Mouse (Mus musculus) R1 (cell line): ENCODE results near the gene Gm32742.
"Not testable (repeated sequence)": the region's sequence is repeated elsewhere in the genome, so short reads cannot be mapped to it uniquely, and the experiment has no call there.

Experiments used
- DNase-seq: peaks from one replicate; pipeline ENCODE4 v3.0.0-alpha.2; 2018; ENCODE audit warnings: low read depth, low spot score

Gm32742 gene

DNA sequence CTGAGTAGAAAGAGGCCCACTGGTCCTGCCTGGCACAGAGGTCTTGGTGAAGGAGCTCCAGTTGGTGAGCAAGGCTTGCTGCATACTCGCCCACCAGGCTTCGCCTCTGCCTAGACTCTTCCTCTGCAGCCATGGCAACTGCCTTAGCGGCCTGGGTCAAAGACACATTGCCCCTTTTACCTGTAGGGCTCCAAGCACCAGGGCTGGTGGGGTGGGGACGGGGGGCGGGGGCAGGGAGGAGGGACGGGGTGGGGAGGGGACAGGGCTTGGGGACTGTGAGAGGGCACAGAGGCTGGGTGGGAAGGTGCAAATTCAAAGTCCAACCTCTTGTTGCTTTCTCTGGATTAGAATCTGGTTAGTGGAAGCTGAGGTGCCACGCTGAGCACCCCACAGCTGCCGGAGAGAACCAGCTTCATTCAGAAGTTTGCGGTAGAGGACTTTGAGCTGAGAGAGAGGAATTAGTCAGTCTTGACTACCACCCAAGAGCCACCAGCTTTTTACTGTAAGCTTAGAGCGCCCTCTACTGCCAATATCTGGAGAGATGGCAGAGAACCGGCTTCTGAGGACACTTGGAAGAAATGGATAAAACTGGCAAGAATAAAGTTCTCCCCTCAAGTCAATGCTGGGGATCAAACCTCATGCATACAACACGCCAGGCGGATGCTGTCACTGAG, 13.1 kb downstream of the Gm32742 start:
- DNase-seq = peak; percentile 71

GRCm38 (mm10) chr9:51147294-51147693, 18.0 kb downstream of the Gm32742 start:
- DNase-seq = no peak

- no peak for DNase-seq
These were observed 18.8 kb downstream of the Gm32742 start for GRCm38 (mm10) chr9:51146496-51146895.

DNA sequence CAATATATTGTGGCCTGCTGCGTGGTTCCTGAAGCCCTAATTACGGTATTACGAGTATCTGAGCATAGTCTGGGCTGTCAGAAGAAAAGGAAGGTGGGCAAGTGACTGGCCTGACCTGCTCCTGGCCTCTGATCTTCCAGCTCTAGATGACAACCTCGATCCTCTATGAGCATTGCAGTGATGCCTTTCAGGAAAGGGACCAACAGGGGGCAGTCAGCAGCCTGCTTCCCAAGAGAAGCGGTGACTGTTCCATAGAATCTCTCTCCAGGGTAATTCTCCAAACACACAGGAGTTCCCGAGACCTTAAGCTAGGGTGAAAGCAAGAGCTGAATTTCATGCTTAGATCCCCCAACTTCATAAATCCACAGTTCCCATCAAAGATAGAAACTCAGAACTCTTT, 21.1 kb downstream of the Gm32742 start:
- no peak for DNase-seq

DNA sequence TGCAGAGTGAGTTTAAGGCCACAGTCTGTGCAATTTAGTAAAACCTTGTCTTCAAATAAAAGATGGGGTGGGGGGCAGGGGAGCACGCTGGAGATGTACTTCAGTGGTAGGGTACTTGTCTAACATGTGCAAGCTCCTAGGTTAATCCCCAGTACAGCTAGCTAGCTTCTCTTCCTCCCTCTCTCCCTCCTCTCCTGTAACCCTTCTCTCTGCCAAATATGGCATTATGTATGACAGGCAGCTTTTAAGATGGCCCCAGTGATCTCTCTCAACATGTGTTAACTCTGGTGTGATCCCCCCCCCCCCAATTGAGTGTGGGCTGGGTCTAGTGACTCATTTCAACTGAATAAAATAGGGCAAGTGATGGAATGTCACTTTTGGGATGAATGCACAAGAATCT, 21.9 kb downstream of the Gm32742 start:
- DNase-seq = no peak

DNA sequence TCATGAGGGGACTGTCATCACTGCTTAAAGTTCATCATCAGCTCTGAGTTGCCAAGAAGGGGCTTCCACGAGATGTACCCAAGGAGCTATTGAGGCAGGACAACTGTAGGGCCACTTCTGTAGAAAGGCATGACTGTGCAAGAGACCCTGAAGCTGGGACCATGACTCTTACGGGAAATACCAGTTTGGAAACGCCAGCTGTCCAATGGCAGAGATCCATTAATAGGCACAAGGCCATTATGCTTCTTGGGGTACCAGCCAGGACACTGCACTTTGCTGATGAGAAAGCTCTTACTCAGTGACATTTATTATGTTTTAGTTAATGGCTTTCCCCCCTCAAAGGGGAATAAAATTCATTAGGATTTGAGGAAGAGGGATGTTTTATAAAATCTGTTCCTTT, 24.6 kb downstream of the Gm32742 start:
- DNase-seq = no peak

- DNase-seq = not testable (repeated sequence)
These were observed 25.9 kb downstream of the Gm32742 start for GRCm38 (mm10) chr9:51139401-51139800.

DNA sequence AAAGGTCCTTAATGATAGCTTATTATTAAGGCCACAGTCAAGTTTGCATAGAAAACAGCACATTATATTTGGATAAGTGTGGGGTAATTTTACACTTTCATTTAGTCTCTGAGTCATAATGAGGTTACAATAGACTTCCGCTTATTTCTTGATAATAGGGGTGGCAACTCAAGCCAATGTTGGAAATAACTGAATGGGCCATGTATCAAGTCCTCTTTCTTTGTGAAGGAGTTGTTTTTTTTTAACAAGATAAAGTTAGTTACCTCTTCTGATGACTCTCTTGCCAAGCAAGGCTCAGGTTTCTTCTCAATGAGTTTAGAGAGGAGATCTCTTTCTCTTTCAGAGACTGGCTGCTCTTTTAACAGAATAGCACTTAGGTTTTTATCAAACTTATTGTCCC, 27.0 kb downstream of the Gm32742 start:
- DNase-seq = no peak

- no peak for DNase-seq
These were observed 27.5 kb downstream of the Gm32742 start for GRCm38 (mm10) chr9:51137836-51138235.

DNA sequence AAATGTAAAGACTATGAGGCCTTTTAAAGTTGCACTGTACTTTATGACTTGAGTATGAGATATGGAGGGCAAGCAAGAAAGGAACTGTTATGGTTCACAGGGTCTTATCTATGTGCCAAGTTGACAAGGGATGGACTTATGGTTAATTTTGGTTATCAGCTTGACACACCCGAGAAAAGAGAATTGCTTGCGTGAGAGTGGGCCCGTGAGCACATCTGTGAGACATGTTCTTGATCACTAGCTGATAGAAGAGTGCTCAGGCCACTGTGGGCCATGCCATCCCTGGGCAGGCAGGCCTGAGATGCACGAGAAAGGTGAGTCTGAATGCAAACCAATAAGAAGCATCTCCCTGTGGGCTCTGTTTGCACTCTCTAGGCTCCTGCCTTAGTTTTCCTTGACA, 27.9 kb downstream of the Gm32742 start:
- DNase-seq = no peak

DNA sequence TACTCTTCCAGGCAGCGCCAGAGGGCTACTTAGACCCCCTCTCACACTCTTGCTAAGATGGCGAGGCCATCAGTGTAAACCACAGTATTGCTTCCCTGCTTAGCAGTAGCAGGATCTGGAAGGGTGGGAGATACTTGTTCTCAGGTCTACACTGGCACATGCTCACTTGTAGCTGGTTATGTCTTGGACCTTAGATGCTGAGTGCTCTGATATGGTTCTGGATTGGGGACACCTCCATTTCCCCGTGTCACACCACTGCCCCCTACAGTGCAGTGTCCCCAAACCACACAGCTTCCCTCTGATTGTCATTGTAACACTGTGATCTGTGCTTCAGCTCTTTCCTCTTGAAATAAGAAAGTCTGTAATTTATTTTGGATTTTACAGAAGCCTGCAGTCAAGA, 28.3 kb downstream of the Gm32742 start:
- no peak for DNase-seq

- no peak for DNase-seq
These were observed 50.5 kb downstream of the Gm32742 start for GRCm38 (mm10) chr9:51114767-51115166.

DNA sequence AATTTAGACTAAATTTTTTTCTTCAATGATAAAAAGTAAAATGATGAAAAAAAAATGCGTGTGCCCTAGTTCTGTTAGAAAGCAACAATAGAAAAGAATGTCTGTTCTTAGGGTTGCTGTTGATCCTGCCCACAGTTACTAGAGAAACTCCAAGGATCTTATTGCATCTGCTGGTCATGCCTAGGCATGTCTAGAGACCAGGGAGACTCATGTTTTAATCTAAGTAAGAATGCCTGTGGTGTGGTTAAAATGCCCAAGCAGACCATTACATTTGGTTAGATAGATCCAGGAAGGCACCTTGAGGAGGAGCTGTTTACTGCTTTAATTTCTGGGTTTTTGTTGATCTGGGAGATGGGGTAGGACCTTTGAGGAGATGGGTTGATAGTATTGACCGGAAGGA, 59.6 kb downstream of the Gm32742 start:
- no peak for DNase-seq

GRCm38 (mm10) chr9:51103808-51104514, 61.4 kb downstream of the Gm32742 start:
- DNase-seq = peak; percentile 42

DNA sequence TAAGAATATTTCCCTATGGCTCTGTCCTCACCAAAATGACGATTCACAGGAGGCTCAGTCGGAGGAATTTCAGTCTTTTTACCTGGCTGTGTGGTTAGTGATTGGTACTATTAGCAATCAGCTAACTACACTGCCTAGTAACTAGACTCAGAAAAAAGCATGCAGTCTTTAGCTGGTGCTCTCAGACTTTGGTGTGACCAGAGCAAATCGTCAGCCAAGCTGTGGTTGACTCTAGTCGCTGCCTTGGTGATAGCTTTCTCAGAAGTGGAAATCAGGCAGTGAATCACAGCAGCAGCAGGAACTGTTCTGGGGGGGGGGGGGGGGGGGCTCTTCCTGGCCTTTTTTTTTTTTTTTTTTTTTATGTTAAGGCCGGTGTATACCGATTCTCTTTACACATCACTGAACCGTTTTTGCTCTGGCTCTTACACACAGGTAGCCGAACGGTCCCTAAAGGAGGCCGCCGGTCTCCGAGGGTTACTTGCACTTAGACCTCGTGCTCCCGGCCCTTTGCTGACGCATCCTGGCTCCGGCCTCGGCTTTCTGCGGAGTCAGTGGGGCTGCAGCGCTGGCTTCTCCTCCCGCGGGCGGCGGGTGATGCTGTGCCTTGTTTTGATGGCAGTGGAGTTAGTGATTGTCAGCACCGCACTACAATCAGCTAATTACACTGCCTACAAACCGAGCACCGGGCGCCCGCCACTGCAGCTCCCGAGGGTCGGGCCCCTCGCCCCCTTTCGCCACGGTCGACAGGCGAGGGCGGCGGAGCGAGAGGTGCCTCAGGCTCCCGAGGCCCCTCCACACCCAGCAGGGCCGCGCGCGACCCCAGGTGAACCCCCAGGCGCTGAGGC, 62.1 kb downstream of the Gm32742 start:
- DNase-seq = peak; percentile 52

DNA sequence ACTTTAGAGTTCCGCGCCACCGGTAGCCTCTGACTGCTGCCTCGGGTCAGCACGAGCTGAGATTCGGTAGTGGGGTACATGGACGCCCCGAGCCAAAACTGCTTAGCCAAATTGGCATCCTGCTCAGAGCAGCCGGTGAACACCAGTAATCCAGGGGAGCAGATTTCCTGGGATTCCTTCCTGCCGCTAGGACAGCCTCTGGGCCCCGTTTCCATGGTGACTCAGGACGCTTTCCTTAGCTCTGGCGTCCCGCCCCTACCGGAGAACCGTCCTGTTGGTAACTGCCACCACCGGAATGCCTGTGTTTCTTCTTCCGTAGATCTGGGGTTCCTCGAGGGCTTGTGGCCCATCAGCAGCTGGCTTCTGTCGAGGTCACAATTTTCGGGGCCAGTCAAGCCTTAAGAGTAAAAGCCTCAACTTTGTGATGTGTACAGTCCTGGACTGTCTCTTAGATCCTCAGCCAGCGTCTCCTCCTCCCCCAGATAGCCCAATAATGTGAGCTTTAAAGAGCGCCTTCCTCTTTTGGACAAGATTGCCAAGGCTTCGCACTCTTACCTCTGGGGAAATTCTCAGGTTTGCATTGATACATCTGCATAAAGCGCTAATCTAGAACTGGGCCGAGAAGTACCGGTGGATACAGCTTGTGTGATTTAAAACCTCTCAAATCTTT, 63.4 kb downstream of the Gm32742 start, which contains the start of gene 4833427G06Rik:
Gene 4833427G06Rik, minus strand, starts transcription at position 323 of the 670 bp plus-strand sequence.
- DNase-seq = peak; percentile 78

DNA sequence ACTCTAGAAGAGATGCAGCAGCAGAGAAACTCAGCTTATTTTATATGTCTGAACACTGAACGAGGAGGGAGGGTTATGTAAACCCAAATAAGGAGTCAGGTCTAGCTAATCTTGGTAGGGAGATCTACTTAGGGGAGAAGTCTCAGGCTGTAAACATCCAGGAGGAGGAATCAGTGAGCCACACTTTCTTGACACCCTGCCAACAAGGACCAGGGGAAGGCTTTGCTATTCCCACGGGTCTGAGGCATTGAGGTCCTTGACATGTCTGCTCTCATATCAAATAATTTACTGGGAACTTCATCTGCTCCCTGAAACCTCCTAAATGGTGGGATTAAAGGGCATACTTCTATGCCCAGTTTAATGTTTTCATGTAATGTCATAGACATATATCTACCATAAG, 69.0 kb downstream of the Gm32742 start:
- no peak for DNase-seq

DNA sequence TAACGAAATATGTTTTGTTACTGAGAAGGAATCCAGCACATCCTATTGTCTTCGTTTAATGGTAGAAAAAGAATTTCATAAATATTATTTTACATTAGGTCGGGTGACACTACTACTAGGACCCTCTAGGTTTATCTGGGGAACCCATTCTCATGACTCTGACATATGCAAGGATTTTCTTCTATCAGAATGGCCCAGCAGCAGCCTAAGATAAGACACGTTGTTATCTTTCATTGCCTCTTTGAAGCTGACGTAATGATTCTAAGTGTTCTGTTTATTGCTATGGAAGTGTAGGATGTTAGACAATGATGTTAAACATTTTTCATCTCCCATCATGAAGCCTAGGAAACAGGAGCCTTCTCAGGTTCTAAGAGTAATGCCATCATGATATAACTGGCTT, 71.6 kb downstream of the Gm32742 start:
- no peak for DNase-seq

DNA sequence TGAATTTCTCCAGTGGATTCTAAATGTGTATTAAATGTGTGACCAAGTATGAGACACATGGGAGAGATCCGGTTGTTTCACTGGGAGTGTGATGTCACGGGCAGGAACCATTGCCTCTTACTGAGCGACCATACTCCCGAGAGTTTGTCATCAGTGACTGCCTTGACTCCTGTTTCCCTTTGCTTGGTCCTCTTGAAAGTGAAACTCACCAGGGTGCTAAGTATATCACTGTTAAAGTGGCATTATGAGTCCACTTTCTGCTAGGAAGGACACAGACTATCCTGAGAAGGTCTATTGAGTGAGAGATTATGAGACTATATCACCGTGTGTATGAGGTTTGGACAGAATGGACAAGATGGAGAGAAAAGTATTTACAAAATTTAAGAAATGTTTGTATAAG, 83.7 kb downstream of the Gm32742 start:
- DNase-seq = no peak
